Mouse (Mus musculus): ENCODE measurements around the gene Gm4792. TPM values are rescaled to one million over a fixed set of nuclear protein-coding genes. Genes with fewer than 3 reads are reported as not detected.

Gm4792 gene
- total and polyA plus RNA-seq, 3 experiments = not detected

- Histone ChIP-seq H3K4me1 (ENCODE audit: control insufficient read depth in 1 of 2, insufficient read depth in 2 of 2) (peaks cover 7 to 21% of the 10 kb centered on the region in 2 experiments), H3K27me3 (replicated peaks) (no peaks in the 10 kb centered on the region), H3K4me2 (ENCODE audit: insufficient read depth, low read depth, poor library complexity, severe bottlenecking) (no peak overlapping the region), H3K9me3 (replicated peaks; ENCODE audit: low read length) (no peaks in the 10 kb centered on the region), H3K36me3 (replicated peaks in 1 of 2; ENCODE audit: control insufficient read depth in 1 of 2, insufficient read depth in 1 of 2, low read length in 1 of 2) (no peaks in the 10 kb centered on the region), H3K4me3 (replicated peaks in 1 of 3; ENCODE audit: low read depth in 2 of 3, low read length in 2 of 3, poor library complexity in 1 of 3) (no peak overlapping the region), H3K79me2 (replicated peaks; ENCODE audit: control insufficient read depth, extremely low read depth, insufficient read depth, poor library complexity, severe bottlenecking) (no peaks in the 10 kb centered on the region), H3K9ac (ENCODE audit: insufficient read depth, low read depth) (no peak overlapping the region), H3K27ac (ENCODE audit: insufficient read depth, low read depth) (no peak overlapping the region)
- dilution Hi-C loops (cut with MboI; ENCODE audit: extremely low pct_ligation_motif_present, extremely low pct_unique_long_range_greater_than_20kb, low sequenced_read_pairs) (no loop called here), in situ Hi-C loops (cut with MboI; ENCODE audit: low pct_ligation_motif_present, low pct_unique_long_range_greater_than_20kb, low sequenced_read_pairs) (no loop called here)
- no peak for DNase-seq (ENCODE audit: extremely low read depth)
- TF ChIP-seq JUN (IDR thresholded peaks at IDR 0.05; ENCODE audit: insufficient read depth, low read depth, low read length) (no peak), ZC3H11A (IDR thresholded peaks at IDR 0.05; ENCODE audit: low read depth, low read length) (no peak), KAT2A (IDR thresholded peaks at IDR 0.05; ENCODE audit: insufficient replicate concordance, low read length) (no peak), MYC (IDR thresholded peaks at IDR 0.05; ENCODE audit: low read depth, low read length) (no peak), UBTF (IDR thresholded peaks at IDR 0.05; ENCODE audit: low read depth, low read length) (no peak), ZMIZ1 (IDR thresholded peaks at IDR 0.05; ENCODE audit: low read depth, low read length) (no peak), ETS1 (conservative IDR thresholded peaks at IDR 0.05; ENCODE audit: low read depth, low read length) (no peak), RAD21 (IDR thresholded peaks at IDR 0.05; ENCODE audit: low read depth, low read length) (no peak), BHLHE40 (IDR thresholded peaks at IDR 0.05; ENCODE audit: low read depth, low read length) (no peak), TBP (conservative IDR thresholded peaks at IDR 0.05; ENCODE audit: low read depth, low read length) (no peak), E2F4 (IDR thresholded peaks at IDR 0.05; ENCODE audit: insufficient replicate concordance, low read depth, low read length) (no peak), NRF1 (IDR thresholded peaks at IDR 0.05; ENCODE audit: low read depth, low read length) (no peak)
Observed at GRCm38 (mm10) chr10:94262646-94263045, 35.9 kb downstream of the Gm4792 start.

GRCm38 (mm10) chr10:94260544-94260943 is 38.0 kb downstream of the Gm4792 start:
- Histone ChIP-seq H3K4me3 (replicated peaks in 1 of 3; ENCODE audit: low read depth in 2 of 3, low read length in 2 of 3, poor library complexity in 1 of 3) (no peak overlapping the region), H3K27ac (ENCODE audit: insufficient read depth, low read depth) (no peak overlapping the region), H3K9ac (ENCODE audit: insufficient read depth, low read depth) (no peak overlapping the region), H3K9me3 (replicated peaks; ENCODE audit: low read length) (no peaks in the 10 kb centered on the region), H3K36me3 (replicated peaks in 1 of 2; ENCODE audit: control insufficient read depth in 1 of 2, insufficient read depth in 1 of 2, low read length in 1 of 2) (no peaks in the 10 kb centered on the region), H3K4me1 (ENCODE audit: control insufficient read depth in 1 of 2, insufficient read depth in 2 of 2) (peaks cover 2 to 11% of the 10 kb centered on the region in 2 experiments; a peak in 3 of 4 replicates), H3K4me2 (ENCODE audit: insufficient read depth, low read depth, poor library complexity, severe bottlenecking) (no peak overlapping the region), H3K79me2 (replicated peaks; ENCODE audit: control insufficient read depth, extremely low read depth, insufficient read depth, poor library complexity, severe bottlenecking) (no peaks in the 10 kb centered on the region), H3K27me3 (replicated peaks) (no peaks in the 10 kb centered on the region)
- dilution Hi-C loops (cut with MboI; ENCODE audit: extremely low pct_ligation_motif_present, extremely low pct_unique_long_range_greater_than_20kb, low sequenced_read_pairs) (no loop called here), in situ Hi-C loops (cut with MboI; ENCODE audit: low pct_ligation_motif_present, low pct_unique_long_range_greater_than_20kb, low sequenced_read_pairs) (no loop called here)
- DNase-seq (ENCODE audit: extremely low read depth) = no peak
- TF ChIP-seq MXI1 (IDR thresholded peaks at IDR 0.05; ENCODE audit: low read depth, low read length) = no peak
- no peak for TF ChIP-seq BHLHE40 (IDR thresholded peaks at IDR 0.05; ENCODE audit: low read depth, low read length)
- no peak for TF ChIP-seq POLR2A (IDR thresholded peaks at IDR 0.05; ENCODE audit: low read depth, low read length)
- no peak for TF ChIP-seq POLR2AphosphoS2 (IDR thresholded peaks at IDR 0.05; ENCODE audit: low read depth, low read length)
- TF ChIP-seq IRF4 (IDR thresholded peaks at IDR 0.05; ENCODE audit: low read depth, low read length) = no peak
- no peak for TF ChIP-seq TCF12 (IDR thresholded peaks at IDR 0.05; ENCODE audit: low read depth, low read length)
- TF ChIP-seq MEF2A (IDR thresholded peaks at IDR 0.05; ENCODE audit: borderline replicate concordance, low read depth, low read length) = no peak
- no peak for TF ChIP-seq HCFC1 (IDR thresholded peaks at IDR 0.05; ENCODE audit: low read depth, low read length)
- TF ChIP-seq USF2 (conservative IDR thresholded peaks at IDR 0.05; ENCODE audit: low read depth, low read length) = no peak
- no peak for TF ChIP-seq ZKSCAN1 (IDR thresholded peaks at IDR 0.05; ENCODE audit: borderline replicate concordance, low read depth, low read length)
- TF ChIP-seq CTCF (conservative IDR thresholded peaks at IDR 0.05 in 1 of 2, IDR thresholded peaks at IDR 0.05 in 1 of 2; ENCODE audit: low read depth in 2 of 2, low read length in 2 of 2) = no peak
- TF ChIP-seq ZNF384 (IDR thresholded peaks at IDR 0.05; ENCODE audit: low read depth, low read length) = no peak
- no peak for TF ChIP-seq MAX (IDR thresholded peaks at IDR 0.05; ENCODE audit: low read length)
- TF ChIP-seq UBTF (IDR thresholded peaks at IDR 0.05; ENCODE audit: low read depth, low read length) = no peak
